Mouse (Mus musculus) monocyte, adult 2 months (primary cell): ENCODE measurements around the gene Sec63.

Experiments used
- DNase-seq, 2 experiments: peaks; one replicate each; pipeline ENCODE4 v3.0.0; 2022; ENCODE audit warnings: low spot score in 2 of 2, low read depth in 1 of 2

Gene Sec63

GRCm38 (mm10) chr10:42760999-42761900, at the start of gene Sec63:
TSS of gene Sec63 (plus strand) at chr10:42761496.
- peak; percentile 87 to 92 for DNase-seq

- no peak for DNase-seq
Observed at GRCm38 (mm10) chr10:42714676-42715075, 46.6 kb upstream of the Sec63 start.

GRCm38 (mm10) chr10:42715366-42716035, 45.8 kb upstream of the Sec63 start:
- DNase-seq, result no peak

GRCm38 (mm10) chr10:42722116-42722515, 39.2 kb upstream of the Sec63 start:
- no peak for DNase-seq

- DNase-seq, result no peak
Observed at GRCm38 (mm10) chr10:42723275-42724232, 37.7 kb upstream of the Sec63 start.

GRCm38 (mm10) chr10:42729607-42730006, 31.7 kb upstream of the Sec63 start:
- DNase-seq, result no peak

- no peak for DNase-seq
Observed at GRCm38 (mm10) chr10:42734546-42735060, 26.7 kb upstream of the Sec63 start.

- DNase-seq, result no peak
Observed at GRCm38 (mm10) chr10:42751813-42752212, 9.5 kb upstream of the Sec63 start.

- no peak for DNase-seq
Observed at GRCm38 (mm10) chr10:42754341-42754740, 7.0 kb upstream of the Sec63 start.

- no peak for DNase-seq
Observed at GRCm38 (mm10) chr10:42759741-42760140, 1.6 kb upstream of the Sec63 start.

- peak; percentile 5 to 14 for DNase-seq
Observed at GRCm38 (mm10) chr10:42760329-42760728, 967 bp upstream of the Sec63 start.

- DNase-seq, result no peak
Observed at GRCm38 (mm10) chr10:42761901-42762669, 789 bp downstream of the Sec63 start.

- DNase-seq, result no peak
Observed at GRCm38 (mm10) chr10:42762670-42763058, 1.4 kb downstream of the Sec63 start.

- no peak for DNase-seq
Observed at GRCm38 (mm10) chr10:42763246-42763645, 1.9 kb downstream of the Sec63 start.

GRCm38 (mm10) chr10:42765344-42765743, 4.0 kb downstream of the Sec63 start:
- no peak for DNase-seq

- no peak for DNase-seq
Observed at GRCm38 (mm10) chr10:42775450-42775849, 14.2 kb downstream of the Sec63 start.

GRCm38 (mm10) chr10:42780753-42781152, 19.5 kb downstream of the Sec63 start:
- no peak for DNase-seq

GRCm38 (mm10) chr10:42781672-42782071, 20.4 kb downstream of the Sec63 start:
- DNase-seq, result no peak

- no peak for DNase-seq
Observed at GRCm38 (mm10) chr10:42800922-42801321, 39.6 kb downstream of the Sec63 start.

- DNase-seq, result no peak
Observed at GRCm38 (mm10) chr10:42825923-42826322, 64.6 kb downstream of the Sec63 start.
